Mouse (Mus musculus): ENCODE results near the gene Cntnap2. TPM values are rescaled to one million over a fixed set of nuclear protein-coding genes. Genes with fewer than 3 reads are reported as not detected.

Gene Cntnap2
- polyA plus RNA-seq, 1 experiment from 2014 or later = 0.59 TPM

- Histone ChIP-seq H3K4me2 (no peak overlapping the region), H3K4me1 (replicated peaks) (no peaks in the 10 kb centered on the region), H3K9ac (no peak overlapping the region), H3K9me3 (replicated peaks) (no peaks in the 10 kb centered on the region), H3K4me3 (no peak overlapping the region), H3K27me3 (replicated peaks) (no peaks in the 10 kb centered on the region), H3K36me3 (no peaks in the 10 kb centered on the region), H3K27ac (ENCODE audit: poor library complexity, severe bottlenecking) (no peak overlapping the region)
- WGBS = 77% methylated on average over 1 of the region's 1 CpGs
- no peak for ATAC-seq (ENCODE audit: insufficient number of reproducible peaks, low FRiP score)
These were observed 2228.6 kb downstream of the Cntnap2 start for GRCm38 (mm10) chr6:47287722-47288121.

- H3K9me3 ChIP-seq (replicated peaks) = no peaks in the 10 kb centered on the region
- H3K27ac ChIP-seq (ENCODE audit: poor library complexity, severe bottlenecking) = no peak overlapping the region
- no peak for ATAC-seq (ENCODE audit: insufficient number of reproducible peaks, low FRiP score)
- no peak overlapping the region for H3K4me2 ChIP-seq
- no peaks in the 10 kb centered on the region for H3K4me1 ChIP-seq (replicated peaks)
- no peaks in the 10 kb centered on the region for H3K36me3 ChIP-seq
- H3K27me3 ChIP-seq (replicated peaks) = no peaks in the 10 kb centered on the region
- H3K4me3 ChIP-seq = no peak overlapping the region
- no peak overlapping the region for H3K9ac ChIP-seq
These were observed 2232.8 kb downstream of the Cntnap2 start for GRCm38 (mm10) chr6:47291973-47292372.

GRCm38 (mm10) chr6:47292437-47292836 is 2233.3 kb downstream of the Cntnap2 start:
- no peaks in the 10 kb centered on the region for H3K4me1 ChIP-seq (replicated peaks)
- H3K27ac ChIP-seq (ENCODE audit: poor library complexity, severe bottlenecking) = no peak overlapping the region
- no peaks in the 10 kb centered on the region for H3K36me3 ChIP-seq
- no peak for ATAC-seq (ENCODE audit: insufficient number of reproducible peaks, low FRiP score)
- no peaks in the 10 kb centered on the region for H3K27me3 ChIP-seq (replicated peaks)
- no peaks in the 10 kb centered on the region for H3K9me3 ChIP-seq (replicated peaks)
- H3K4me3 ChIP-seq = no peak overlapping the region
- 59% methylated on average over 3 of the region's 3 CpGs for WGBS
- H3K4me2 ChIP-seq = no peak overlapping the region
- H3K9ac ChIP-seq = no peak overlapping the region

- Histone ChIP-seq H3K9me3 (replicated peaks) (no peaks in the 10 kb centered on the region), H3K36me3 (no peaks in the 10 kb centered on the region), H3K4me2 (no peak overlapping the region), H3K9ac (no peak overlapping the region), H3K4me3 (no peak overlapping the region), H3K27ac (ENCODE audit: poor library complexity, severe bottlenecking) (no peak overlapping the region), H3K27me3 (replicated peaks) (no peaks in the 10 kb centered on the region), H3K4me1 (replicated peaks) (no peaks in the 10 kb centered on the region)
- no peak for ATAC-seq (ENCODE audit: insufficient number of reproducible peaks, low FRiP score)
- WGBS = 30% methylated on average over 1 of the region's 1 CpGs
These were observed 2235.3 kb downstream of the Cntnap2 start for GRCm38 (mm10) chr6:47294433-47294832.

GRCm38 (mm10) chr6:47304848-47305490 is 2245.8 kb downstream of the Cntnap2 start:
- 74% methylated on average over 11 of the region's 11 CpGs for WGBS
- ATAC-seq (ENCODE audit: insufficient number of reproducible peaks, low FRiP score) = no peak
- H3K4me2 ChIP-seq = no peak overlapping the region
- no peaks in the 10 kb centered on the region for H3K9me3 ChIP-seq (replicated peaks)
- H3K27ac ChIP-seq (ENCODE audit: poor library complexity, severe bottlenecking) = no peak overlapping the region
- H3K27me3 ChIP-seq (replicated peaks) = no peaks in the 10 kb centered on the region
- H3K36me3 ChIP-seq = no peaks in the 10 kb centered on the region
- H3K9ac ChIP-seq = no peak overlapping the region
- H3K4me1 ChIP-seq (replicated peaks) = no peaks in the 10 kb centered on the region
- no peak overlapping the region for H3K4me3 ChIP-seq

- H3K36me3 ChIP-seq = no peaks in the 10 kb centered on the region
- no peak overlapping the region for H3K4me2 ChIP-seq
- no peak overlapping the region for H3K4me3 ChIP-seq
- no peaks in the 10 kb centered on the region for H3K27me3 ChIP-seq (replicated peaks)
- no peak overlapping the region for H3K9ac ChIP-seq
- 58% methylated on average over 8 of the region's 8 CpGs for WGBS
- no peak for ATAC-seq (ENCODE audit: insufficient number of reproducible peaks, low FRiP score)
- H3K9me3 ChIP-seq (replicated peaks) = no peaks in the 10 kb centered on the region
- no peak overlapping the region for H3K27ac ChIP-seq (ENCODE audit: poor library complexity, severe bottlenecking)
- no peaks in the 10 kb centered on the region for H3K4me1 ChIP-seq (replicated peaks)
These were observed 2247.1 kb downstream of the Cntnap2 start for GRCm38 (mm10) chr6:47306065-47306798.

GRCm38 (mm10) chr6:47306954-47307353 is 2247.8 kb downstream of the Cntnap2 start:
- H3K36me3 ChIP-seq = no peaks in the 10 kb centered on the region
- H3K4me2 ChIP-seq = no peak overlapping the region
- no peak for ATAC-seq (ENCODE audit: insufficient number of reproducible peaks, low FRiP score)
- no peak overlapping the region for H3K4me3 ChIP-seq
- no peaks in the 10 kb centered on the region for H3K9me3 ChIP-seq (replicated peaks)
- no peaks in the 10 kb centered on the region for H3K27me3 ChIP-seq (replicated peaks)
- no peak overlapping the region for H3K9ac ChIP-seq
- no peaks in the 10 kb centered on the region for H3K4me1 ChIP-seq (replicated peaks)
- no peak overlapping the region for H3K27ac ChIP-seq (ENCODE audit: poor library complexity, severe bottlenecking)
- WGBS = 91% methylated on average over 12 of the region's 12 CpGs

GRCm38 (mm10) chr6:47314507-47315334 is 2255.6 kb downstream of the Cntnap2 start:
- Histone ChIP-seq H3K36me3 (no peaks in the 10 kb centered on the region), H3K27me3 (replicated peaks) (0 out of 2 replicates have a peak, but pooled peaks cover 3% of the 10 kb centered on the region), H3K9me3 (replicated peaks) (no peaks in the 10 kb centered on the region), H3K9ac (no peak overlapping the region), H3K27ac (ENCODE audit: poor library complexity, severe bottlenecking) (no peak overlapping the region), H3K4me2 (peak overlapping the region; percentile 50), H3K4me1 (replicated peaks) (peaks cover 3% of the 10 kb centered on the region; the same call in 1 of the 2 replicates), H3K4me3 (0 out of 2 replicates have a peak overlapping the region, but pooled peaks have one; percentile 9)
- 54% methylated on average over 15 of the region's 15 CpGs for WGBS
- ATAC-seq (ENCODE audit: insufficient number of reproducible peaks, low FRiP score) = no peak

- H3K27ac ChIP-seq (ENCODE audit: poor library complexity, severe bottlenecking) = no peak overlapping the region
- no peaks in the 10 kb centered on the region for H3K9me3 ChIP-seq (replicated peaks)
- no peak for ATAC-seq (ENCODE audit: insufficient number of reproducible peaks, low FRiP score)
- H3K9ac ChIP-seq = no peak overlapping the region
- no peak overlapping the region for H3K4me2 ChIP-seq
- H3K4me3 ChIP-seq = no peak overlapping the region
- WGBS = 75% methylated on average over 2 of the region's 2 CpGs
- H3K36me3 ChIP-seq = no peaks in the 10 kb centered on the region
- H3K4me1 ChIP-seq (replicated peaks) = peaks cover 3% of the 10 kb centered on the region; the same call in 1 of the 2 replicates
- 0 out of 2 replicates have a peak, but pooled peaks cover 3% of the 10 kb centered on the region for H3K27me3 ChIP-seq (replicated peaks)
These were observed 2256.3 kb downstream of the Cntnap2 start for GRCm38 (mm10) chr6:47315454-47315853.

- H3K36me3 ChIP-seq = no peaks in the 10 kb centered on the region
- no peak overlapping the region for H3K27ac ChIP-seq (ENCODE audit: poor library complexity, severe bottlenecking)
- no peak overlapping the region for H3K4me3 ChIP-seq
- H3K9me3 ChIP-seq (replicated peaks) = no peaks in the 10 kb centered on the region
- no peak overlapping the region for H3K9ac ChIP-seq
- no peak overlapping the region for H3K4me2 ChIP-seq
- no peak for ATAC-seq (ENCODE audit: insufficient number of reproducible peaks, low FRiP score)
- H3K4me1 ChIP-seq (replicated peaks) = peaks cover 3% of the 10 kb centered on the region; the same call in 1 of the 2 replicates
- 0 out of 2 replicates have a peak, but pooled peaks cover 3% of the 10 kb centered on the region for H3K27me3 ChIP-seq (replicated peaks)
These were observed 2258.1 kb downstream of the Cntnap2 start for GRCm38 (mm10) chr6:47317253-47317652.

- Histone ChIP-seq H3K4me1 (replicated peaks) (peaks cover 6% of the 10 kb centered on the region; the same call in 1 of the 2 replicates), H3K36me3 (no peaks in the 10 kb centered on the region), H3K27me3 (replicated peaks) (0 out of 2 replicates have a peak, but pooled peaks cover 3% of the 10 kb centered on the region), H3K4me2 (peak overlapping the region; percentile 53), H3K9ac (no peak overlapping the region), H3K4me3 (no peak overlapping the region), H3K9me3 (replicated peaks) (no peaks in the 10 kb centered on the region), H3K27ac (ENCODE audit: poor library complexity, severe bottlenecking) (no peak overlapping the region; the same call in none of the 2 replicates)
- WGBS = 22% methylated on average over 6 of the region's 6 CpGs
- no peak for ATAC-seq (ENCODE audit: insufficient number of reproducible peaks, low FRiP score)
These were observed 2259.5 kb downstream of the Cntnap2 start for GRCm38 (mm10) chr6:47318705-47319104.
